Mouse (Mus musculus) testis, adult 2 months (tissue): ENCODE results near the gene Cox5a. TPM values are rescaled to one million over a fixed set of nuclear protein-coding genes. Genes with fewer than 3 reads are reported as not detected.

Experiments used
- H3K27ac ChIP-seq: fragments of 200-500 bp; 2 replicates; pipeline ENCODE4 v1.5.1; 2012; ENCODE audit warnings: low read depth, low read length; ENCODE audit not compliant: control insufficient read depth, insufficient read depth
- H3K27me3 ChIP-seq: fragments of 200-500 bp; 2 replicates; pipeline ENCODE4 v1.6.1; 2012; ENCODE audit warnings: mild to moderate bottlenecking, low read length, moderate library complexity; ENCODE audit not compliant: control insufficient read depth, insufficient read depth
- H3K36me3 ChIP-seq: fragments of 200-500 bp; 2 replicates; pipeline ENCODE4 v1.6.1; 2012; ENCODE audit warnings: mild to moderate bottlenecking, low read length; ENCODE audit not compliant: control insufficient read depth, insufficient read depth
- H3K4me1 ChIP-seq: fragments of 200-500 bp; 2 replicates; pipeline ENCODE4 v1.6.1; 2012; ENCODE audit warnings: low read length; ENCODE audit not compliant: control insufficient read depth, insufficient read depth
- H3K4me3 ChIP-seq: fragments of 200-500 bp; 2 replicates; pipeline ENCODE4 v1.5.1; 2012; ENCODE audit warnings: low read depth, mild to moderate bottlenecking, low read length, moderate library complexity, mixed read lengths; ENCODE audit not compliant: control insufficient read depth
- CTCF ChIP-seq: fragments of 200-500 bp; IDR thresholded peaks from 2 replicates; pipeline ENCODE4 v1.5.1; 2012; ENCODE audit warnings: low read depth, mild to moderate bottlenecking, inconsistent platforms, low read length, moderate library complexity; ENCODE audit not compliant: control insufficient read depth, insufficient read depth, insufficient replicate concordance
- POLR2A ChIP-seq: fragments of 200-500 bp; IDR thresholded peaks from 2 replicates; pipeline ENCODE4 v1.6.1; 2012; ENCODE audit warnings: low read depth, mild to moderate bottlenecking, inconsistent platforms, low read length, moderate library complexity; ENCODE audit not compliant: control insufficient read depth
- polyA plus RNA-seq: library from polyadenylated mRNA; depleted of rRNA; stranded (reverse); fragments of >200 nt; gene quantifications from 2 replicates; pipeline ENCODE4 v1.2.3, GENCODE M21; 2012; rRNA removed

Gene Cox5a
- polyA plus RNA-seq, 1 experiment, result 335 TPM

DNA sequence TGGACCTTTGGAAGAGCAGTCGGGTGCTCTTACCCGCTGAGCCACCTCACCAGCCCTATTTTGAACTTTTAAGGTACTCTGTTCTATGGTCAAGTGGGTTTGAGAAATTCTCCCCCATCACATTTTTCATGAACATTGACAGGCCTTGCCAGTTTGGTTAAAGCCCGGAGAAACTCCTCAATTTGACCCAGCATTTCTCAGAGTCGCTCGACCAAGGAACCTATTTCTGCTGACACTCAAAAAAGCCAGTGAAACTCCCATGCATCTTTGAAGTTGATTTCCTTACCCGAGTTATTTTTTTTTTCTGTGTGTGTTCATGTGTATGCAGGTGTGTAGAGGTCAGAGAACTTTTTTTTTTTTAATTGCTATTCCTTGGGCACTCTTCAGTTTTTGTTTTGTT, 43.5 kb downstream of the Cox5a start:
- Histone ChIP-seq H3K4me3 (no peak overlapping the region), H3K27me3 (no peaks in the 10 kb centered on the region), H3K27ac (no peak overlapping the region), H3K36me3 (no peaks in the 10 kb centered on the region), H3K4me1 (peaks cover 14% of the 10 kb centered on the region)
- no peak for TF ChIP-seq CTCF
- no peak for TF ChIP-seq POLR2A

DNA sequence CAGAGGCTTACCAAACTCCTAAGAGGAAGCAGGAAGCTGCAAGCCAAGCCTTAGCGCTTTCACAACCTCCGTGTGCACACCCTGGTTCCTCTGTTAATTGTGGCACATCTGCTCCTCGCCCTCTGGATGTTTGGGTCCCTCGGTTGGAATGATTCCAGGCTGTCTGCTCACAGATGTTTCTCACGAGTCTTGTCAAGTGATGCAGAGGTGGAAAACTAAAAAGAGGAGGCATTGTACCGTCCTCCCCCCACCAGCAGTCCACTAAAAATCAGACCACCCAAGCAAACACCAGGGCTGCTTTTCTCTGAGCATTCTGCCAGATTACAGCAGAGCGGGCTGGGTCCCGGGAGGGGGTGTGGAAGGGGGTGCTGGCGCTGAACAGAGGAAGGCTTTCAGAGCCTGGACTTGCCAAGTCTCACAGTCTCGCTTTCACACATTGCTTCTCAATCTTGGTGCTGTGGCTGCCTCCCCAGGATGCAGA, 44.7 kb downstream of the Cox5a start:
- no peak overlapping the region for H3K4me3 ChIP-seq
- no peak overlapping the region for H3K27ac ChIP-seq

DNA sequence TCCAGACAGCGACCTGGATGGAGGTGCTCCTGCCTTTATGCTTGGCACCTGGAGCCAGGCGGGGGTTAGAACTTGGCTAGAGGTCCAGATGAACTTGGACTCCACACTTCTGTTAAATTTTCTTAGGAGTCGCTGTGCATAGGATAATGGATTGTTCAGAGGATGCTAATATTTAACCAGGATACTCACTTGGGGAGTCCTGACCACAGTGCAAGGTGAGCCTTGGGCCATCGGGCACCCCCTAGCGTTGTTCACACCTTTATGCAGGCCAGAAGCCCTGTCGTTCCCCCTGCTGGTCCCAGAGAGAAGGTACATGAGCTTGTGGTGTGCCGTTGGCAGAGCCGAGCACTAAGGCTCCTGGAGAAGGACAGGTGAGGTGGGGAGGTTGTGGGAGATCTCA, 45.8 kb downstream of the Cox5a start:
- peak; percentile 9; the same call in 1 of the 2 replicates for TF ChIP-seq CTCF
- TF ChIP-seq POLR2A, result no peak
- peaks cover 7% of the 10 kb centered on the region for H3K4me1 ChIP-seq

More for the DNA sequence above, 44.7 kb downstream of the Cox5a start:
- Histone ChIP-seq H3K4me1 (peaks cover 12% of the 10 kb centered on the region), H3K27me3 (no peaks in the 10 kb centered on the region), H3K36me3 (no peaks in the 10 kb centered on the region)
- no peak for TF ChIP-seq CTCF
- no peak for TF ChIP-seq POLR2A

DNA sequence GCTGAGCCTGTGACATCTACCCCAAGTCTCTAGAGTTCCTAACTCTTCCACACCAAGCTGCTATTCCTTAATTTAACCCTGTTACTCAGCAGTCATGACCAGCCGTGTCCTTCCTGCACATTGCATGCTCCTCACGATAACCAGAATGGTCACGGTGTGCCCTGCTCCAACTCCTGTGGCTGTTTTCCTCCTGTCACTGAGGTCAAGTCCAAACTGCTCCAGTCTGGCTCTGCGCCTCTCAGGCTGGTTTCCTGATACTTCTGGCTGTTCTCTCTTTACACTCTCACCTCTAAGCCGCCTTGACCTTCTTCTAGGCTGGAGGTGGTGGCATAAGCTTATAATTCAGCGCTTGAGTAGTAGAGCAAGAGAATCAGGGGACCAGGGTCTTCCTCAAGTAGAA, 47.4 kb downstream of the Cox5a start:
- H3K4me1 ChIP-seq, result peaks cover 5% of the 10 kb centered on the region; the same call in 1 of the 2 replicates
- no peak overlapping the region for H3K27ac ChIP-seq
- H3K36me3 ChIP-seq, result no peaks in the 10 kb centered on the region
- H3K27me3 ChIP-seq, result no peaks in the 10 kb centered on the region
- TF ChIP-seq POLR2A, result no peak
- TF ChIP-seq CTCF, result no peak
- no peak overlapping the region for H3K4me3 ChIP-seq

More for the DNA sequence above, 45.8 kb downstream of the Cox5a start:
- H3K36me3 ChIP-seq, result no peaks in the 10 kb centered on the region
- H3K4me3 ChIP-seq, result no peak overlapping the region
- no peak overlapping the region for H3K27ac ChIP-seq
- no peaks in the 10 kb centered on the region for H3K27me3 ChIP-seq

DNA sequence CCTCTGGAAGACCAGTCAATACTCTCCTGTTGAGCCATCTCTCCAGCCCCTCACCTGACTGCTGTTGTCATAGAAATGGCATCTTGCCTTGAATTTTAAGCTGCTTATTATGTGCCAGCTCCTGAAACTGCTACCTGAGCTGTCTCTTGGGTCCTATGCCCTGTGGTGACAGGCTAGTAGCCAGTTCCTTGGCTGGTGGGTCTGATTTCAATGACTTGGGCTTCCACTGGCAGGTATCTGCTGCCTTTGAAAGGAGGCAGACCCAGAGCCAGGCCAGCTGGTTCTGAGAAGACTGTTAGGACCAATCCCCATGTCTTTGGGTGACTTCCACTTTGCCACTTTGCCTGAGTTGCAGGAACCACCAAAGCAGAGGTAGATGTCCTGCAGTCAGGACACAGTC, 53.3 kb downstream of the Cox5a start:
- Histone ChIP-seq H3K4me1 (peaks cover 2% of the 10 kb centered on the region; the same call in 1 of the 2 replicates), H3K27me3 (no peaks in the 10 kb centered on the region), H3K4me3 (no peak overlapping the region), H3K27ac (no peak overlapping the region), H3K36me3 (no peaks in the 10 kb centered on the region)
- TF ChIP-seq CTCF (no peak), POLR2A (no peak)

DNA sequence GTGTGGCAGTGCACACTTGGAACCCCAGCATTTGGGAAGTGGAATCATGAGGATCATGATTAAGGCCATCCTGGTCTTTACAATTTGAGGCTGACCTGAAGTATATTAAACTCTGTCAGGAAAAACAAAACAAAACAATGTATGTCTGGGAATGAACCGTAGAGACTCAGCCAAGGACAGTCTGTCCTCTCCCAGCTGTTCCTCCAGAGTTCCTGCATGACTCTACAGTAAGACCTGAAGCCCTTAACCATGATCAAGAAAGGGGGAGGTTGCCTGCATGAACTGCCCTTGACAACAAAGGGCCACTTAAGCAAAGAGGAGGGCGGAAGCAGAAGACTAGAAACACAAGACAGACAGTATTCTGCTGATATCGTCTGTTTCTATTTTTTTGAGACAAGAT, 54.5 kb downstream of the Cox5a start:
- Histone ChIP-seq H3K36me3 (no peaks in the 10 kb centered on the region), H3K27ac (no peak overlapping the region), H3K27me3 (no peaks in the 10 kb centered on the region), H3K4me1 (peaks cover 2% of the 10 kb centered on the region; the same call in 1 of the 2 replicates), H3K4me3 (no peak overlapping the region)
- TF ChIP-seq POLR2A (no peak), CTCF (no peak)

DNA sequence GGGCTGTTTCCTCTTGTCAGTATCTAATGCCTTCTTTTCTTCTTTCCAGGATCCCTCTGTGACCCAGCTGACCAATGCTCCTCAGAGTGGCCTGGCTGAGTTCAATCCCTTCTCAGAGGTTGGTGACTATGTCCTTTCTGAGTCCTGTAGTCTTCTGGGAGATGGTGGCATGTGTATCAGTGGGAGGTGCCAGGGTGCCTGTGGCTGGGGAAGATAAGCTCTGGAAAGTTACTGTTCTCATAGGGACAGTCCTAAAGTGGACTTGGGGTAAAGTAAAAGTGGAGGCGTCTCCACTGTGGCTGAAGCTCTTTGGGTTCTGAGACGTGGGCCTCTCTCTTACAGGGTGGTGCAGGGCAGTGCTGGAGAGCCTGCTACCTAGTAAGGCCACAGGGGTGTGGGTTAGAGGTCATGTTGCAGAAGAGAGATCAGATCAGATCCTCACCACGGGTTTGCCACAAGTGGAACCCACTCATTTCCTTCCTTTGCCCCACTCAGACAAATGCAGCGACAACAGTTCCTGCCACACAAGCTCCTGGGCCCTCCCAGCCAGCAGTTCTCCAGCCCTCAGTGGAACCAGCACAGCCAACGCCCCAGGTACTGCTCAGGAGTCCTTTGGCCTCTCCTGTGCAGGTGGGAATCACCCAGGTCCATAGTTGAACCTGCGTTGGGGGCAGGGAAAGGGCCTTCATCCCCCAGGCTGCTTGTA, 56.2 kb downstream of the Cox5a start:
- Histone ChIP-seq H3K4me3 (no peak overlapping the region), H3K4me1 (peaks cover 2% of the 10 kb centered on the region; the same call in 1 of the 2 replicates), H3K27me3 (no peaks in the 10 kb centered on the region), H3K36me3 (no peaks in the 10 kb centered on the region), H3K27ac (no peak overlapping the region)
- TF ChIP-seq POLR2A, result no peak
- no peak for TF ChIP-seq CTCF

Other genes with a start within 250 kb of the Cox5a start
- gene Ppcdc, start 81.2 kb upstream of the Cox5a start, polyA plus RNA-seq, result 37.5 and 39.1 TPM in 2 replicates
- 5.7 and 6.2 TPM in 2 replicates for gene Scamp5, start 53.2 kb upstream of the Cox5a start, polyA plus RNA-seq
- gene Rpp25, start 17.2 kb upstream of the Cox5a start, polyA plus RNA-seq, result 0.20 and 0.55 TPM in 2 replicates
- gene Fam219b, start 16.3 kb downstream of the Cox5a start, polyA plus RNA-seq, result 2.3 and 2.8 TPM in 2 replicates
- gene Mpi, start 31.5 kb downstream of the Cox5a start, polyA plus RNA-seq, result 268 and 282 TPM in 2 replicates
- 465 and 495 TPM in 2 replicates for gene Scamp2, start 39.7 kb downstream of the Cox5a start, polyA plus RNA-seq
- 9.2 and 9.5 TPM in 2 replicates for gene Ulk3, start 68.2 kb downstream of the Cox5a start, polyA plus RNA-seq
- gene Cplx3, start 85.0 kb downstream of the Cox5a start, polyA plus RNA-seq, result 0.16 TPM in 1 of 2 replicates, not detected in the other
- 0.06 TPM in 1 of 2 replicates, not detected in the other for gene Lman1l, start 99.5 kb downstream of the Cox5a start, polyA plus RNA-seq
- 13.4 and 13.9 TPM in 2 replicates for gene Csk, start 132.4 kb downstream of the Cox5a start, polyA plus RNA-seq
- gene Cyp1a2, start 162.4 kb downstream of the Cox5a start, polyA plus RNA-seq, result 0.16 and 0.38 TPM in 2 replicates
- gene Cyp1a1, start 166.7 kb downstream of the Cox5a start, polyA plus RNA-seq, result 0.09 and 0.11 TPM in 2 replicates
- 8.0 and 8.1 TPM in 2 replicates for gene Edc3, start 187.3 kb downstream of the Cox5a start, polyA plus RNA-seq
- gene Clk3, start 244.6 kb downstream of the Cox5a start, polyA plus RNA-seq, result 197 and 224 TPM in 2 replicates